Mouse (Mus musculus) forebrain, embryonic 16.5 days (tissue): Measurements from ENCODE around the gene Bdh1. TPM values are rescaled to one million over a fixed set of nuclear protein-coding genes. Genes with fewer than 3 reads are reported as not detected.
A peak's percentile ranks its signal among the peaks of the same experiment; 100 is the strongest.

Experiments used
- ATAC-seq: fragments of 200-750 bp; cut with Nextera tagmentation; 2 replicates; pipeline ENCODE4 v1.8.0; 2017; ENCODE audit warnings: mild to moderate bottlenecking, moderate library complexity
- H3K27ac ChIP-seq: fragments of 300-500 bp; sonication (generic); 2 replicates; pipeline ENCODE4 v1.5.1; 2014; ENCODE audit warnings: low read length, control low read depth
- H3K27me3 ChIP-seq: fragments of 300-500 bp; sonication (generic); replicated peaks from 2 replicates; pipeline ENCODE4 v1.6.1; 2014; ENCODE audit warnings: low read length; ENCODE audit not compliant: control insufficient read depth, insufficient read depth
- H3K36me3 ChIP-seq: fragments of 300-500 bp; sonication (generic); 2 replicates; pipeline ENCODE4 v1.6.1; 2014; ENCODE audit not compliant: control insufficient read depth, insufficient read depth
- H3K4me1 ChIP-seq: fragments of 300-500 bp; sonication (generic); replicated peaks from 2 replicates; pipeline ENCODE4 v1.6.1; 2014; ENCODE audit warnings: low read length; ENCODE audit not compliant: control insufficient read depth, insufficient read depth
- H3K4me2 ChIP-seq: fragments of 300-500 bp; sonication (generic); 2 replicates; pipeline ENCODE4 v1.6.1; 2014; ENCODE audit warnings: mild to moderate bottlenecking, low read length, control low read depth
- H3K4me3 ChIP-seq: fragments of 300-500 bp; sonication (generic); replicated peaks from 2 replicates; pipeline ENCODE4 v1.5.1; 2014; ENCODE audit warnings: mild to moderate bottlenecking, low read length, control low read depth
- H3K9ac ChIP-seq: fragments of 300-500 bp; sonication (generic); replicated peaks from 2 replicates; pipeline ENCODE4 v1.6.1; 2014; ENCODE audit warnings: low read depth, low read length, control low read depth
- H3K9me3 ChIP-seq: fragments of 300-500 bp; sonication (generic); 2 replicates; pipeline ENCODE4 v1.6.1; 2016; ENCODE audit warnings: low read length; ENCODE audit not compliant: control insufficient read depth
- whole genome bisulfite sequencing: fragments of 180-500 bp; shearing (Covaris S2); extraction: QIAGEN DNeasy Blood & Tissue Kit; methylation state at CpG from one replicate; pipeline ENCODE4 v1.1.7; 2014; 5-methylcytosine and 5-hydroxymethylcytosine counted together
- polyA plus RNA-seq: library from polyadenylated mRNA; unstranded; fragments of >200 nt; fragmentation: Nextera tagmentation; extraction: Ambion mirVana; gene quantifications from 2 replicates; pipeline ENCODE4 v1.2.1, GENCODE M21; 2015

Bdh1 gene
- polyA plus RNA-seq, 1 experiment from 2014 or later: 152 TPM

GRCm38 (mm10) chr16:31492921-31493549, 71.0 kb downstream of the Bdh1 start:
- no peak overlapping the region for H3K9ac ChIP-seq
- no peak overlapping the region for H3K4me2 ChIP-seq
- H3K4me1 ChIP-seq: peaks cover 26% of the 10 kb centered on the region
- no peak overlapping the region for H3K4me3 ChIP-seq
- H3K27ac ChIP-seq: peak overlapping the region; percentile 6
- no peaks in the 10 kb centered on the region for H3K9me3 ChIP-seq
- WGBS: 17% methylated on average over 12 of the region's 12 CpGs
- H3K27me3 ChIP-seq: no peaks in the 10 kb centered on the region
- ATAC-seq: peak; percentile 34; the same call in 1 of the 2 replicates
- H3K36me3 ChIP-seq: no peaks in the 10 kb centered on the region

- H3K27ac ChIP-seq: peak overlapping the region; percentile 30
- no peak overlapping the region for H3K4me2 ChIP-seq
- no peaks in the 10 kb centered on the region for H3K27me3 ChIP-seq
- no peak overlapping the region for H3K4me3 ChIP-seq
- no peaks in the 10 kb centered on the region for H3K36me3 ChIP-seq
- no peak for ATAC-seq
- peaks cover 26% of the 10 kb centered on the region for H3K4me1 ChIP-seq
- 34% methylated on average over 6 of the region's 6 CpGs for WGBS
- H3K9ac ChIP-seq: no peak overlapping the region
- H3K9me3 ChIP-seq: no peaks in the 10 kb centered on the region
These were observed 71.5 kb downstream of the Bdh1 start for GRCm38 (mm10) chr16:31493550-31493965.

GRCm38 (mm10) chr16:31493991-31494390, 71.9 kb downstream of the Bdh1 start:
- Histone ChIP-seq H3K36me3 (no peaks in the 10 kb centered on the region), H3K4me3 (no peak overlapping the region), H3K4me2 (no peak overlapping the region), H3K27ac (peak overlapping the region; percentile 30; the same call in 1 of the 2 replicates), H3K9ac (no peak overlapping the region), H3K9me3 (no peaks in the 10 kb centered on the region), H3K27me3 (no peaks in the 10 kb centered on the region), H3K4me1 (peaks cover 24% of the 10 kb centered on the region)
- 54% methylated on average over 6 of the region's 6 CpGs for WGBS
- no peak for ATAC-seq

- H3K4me2 ChIP-seq: no peak overlapping the region
- H3K4me3 ChIP-seq: no peak overlapping the region
- H3K9ac ChIP-seq: no peak overlapping the region
- no peak overlapping the region for H3K27ac ChIP-seq
- ATAC-seq: no peak
- WGBS: 67% methylated on average over 7 of the region's 7 CpGs
- no peaks in the 10 kb centered on the region for H3K36me3 ChIP-seq
- H3K9me3 ChIP-seq: no peaks in the 10 kb centered on the region
- no peaks in the 10 kb centered on the region for H3K27me3 ChIP-seq
- H3K4me1 ChIP-seq: peaks cover 32% of the 10 kb centered on the region
These were observed 73.3 kb downstream of the Bdh1 start for GRCm38 (mm10) chr16:31495356-31495755.

GRCm38 (mm10) chr16:31495769-31496168, 73.7 kb downstream of the Bdh1 start:
- peaks cover 36% of the 10 kb centered on the region for H3K4me1 ChIP-seq
- no peak for ATAC-seq
- 79% methylated on average over 9 of the region's 9 CpGs for WGBS
- no peaks in the 10 kb centered on the region for H3K36me3 ChIP-seq
- no peak overlapping the region for H3K27ac ChIP-seq
- H3K9me3 ChIP-seq: no peaks in the 10 kb centered on the region
- no peak overlapping the region for H3K9ac ChIP-seq
- H3K4me2 ChIP-seq: no peak overlapping the region
- H3K27me3 ChIP-seq: no peaks in the 10 kb centered on the region
- no peak overlapping the region for H3K4me3 ChIP-seq

GRCm38 (mm10) chr16:31498336-31498735, 76.3 kb downstream of the Bdh1 start:
- no peak for ATAC-seq
- no peaks in the 10 kb centered on the region for H3K9me3 ChIP-seq
- no peak overlapping the region for H3K4me2 ChIP-seq
- H3K27me3 ChIP-seq: no peaks in the 10 kb centered on the region
- H3K4me1 ChIP-seq: peaks cover 51% of the 10 kb centered on the region
- WGBS: 82% methylated on average over 4 of the region's 4 CpGs
- no peaks in the 10 kb centered on the region for H3K36me3 ChIP-seq
- H3K27ac ChIP-seq: peak overlapping the region; percentile 98
- no peak overlapping the region for H3K4me3 ChIP-seq
- no peak overlapping the region for H3K9ac ChIP-seq

GRCm38 (mm10) chr16:31499021-31499420, 76.9 kb downstream of the Bdh1 start:
- Histone ChIP-seq H3K27me3 (no peaks in the 10 kb centered on the region), H3K4me1 (peaks cover 45% of the 10 kb centered on the region), H3K4me3 (no peak overlapping the region), H3K9ac (no peak overlapping the region), H3K36me3 (no peaks in the 10 kb centered on the region), H3K27ac (peak overlapping the region; percentile 98), H3K9me3 (no peaks in the 10 kb centered on the region), H3K4me2 (no peak overlapping the region)
- 96% methylated on average over 6 of the region's 6 CpGs for WGBS
- ATAC-seq: no peak

- Histone ChIP-seq H3K27me3 (no peaks in the 10 kb centered on the region), H3K36me3 (no peaks in the 10 kb centered on the region), H3K9me3 (no peaks in the 10 kb centered on the region), H3K9ac (peak overlapping the region; percentile 28), H3K4me2 (no peak overlapping the region), H3K27ac (peak overlapping the region; percentile 98), H3K4me3 (no peak overlapping the region), H3K4me1 (peaks cover 45% of the 10 kb centered on the region)
- WGBS: 18% methylated on average over 11 of the region's 11 CpGs
- peak; percentile 92 for ATAC-seq
These were observed 77.7 kb downstream of the Bdh1 start for GRCm38 (mm10) chr16:31499681-31500310.

- WGBS: 66% methylated on average over 3 of the region's 3 CpGs
- no peaks in the 10 kb centered on the region for H3K9me3 ChIP-seq
- H3K27ac ChIP-seq: peak overlapping the region; percentile 98
These were observed 78.5 kb downstream of the Bdh1 start for GRCm38 (mm10) chr16:31500532-31500931.

More at GRCm38 (mm10) chr16:31500532-31500931, 78.5 kb downstream of the Bdh1 start:
- Histone ChIP-seq H3K9ac (no peak overlapping the region), H3K27me3 (no peaks in the 10 kb centered on the region), H3K4me2 (no peak overlapping the region), H3K4me3 (no peak overlapping the region), H3K4me1 (peaks cover 45% of the 10 kb centered on the region), H3K36me3 (no peaks in the 10 kb centered on the region)
- no peak for ATAC-seq
